Mouse (Mus musculus) ovary, adult 18-20 months (tissue): Measurements from ENCODE around the gene Zfp446.

ENCODE experiments used
- DNase-seq: peaks from one replicate; pipeline ENCODE4 v3.0.0; 2022; ENCODE audit warnings: low spot score, mixed read lengths

Zfp446 gene

DNA sequence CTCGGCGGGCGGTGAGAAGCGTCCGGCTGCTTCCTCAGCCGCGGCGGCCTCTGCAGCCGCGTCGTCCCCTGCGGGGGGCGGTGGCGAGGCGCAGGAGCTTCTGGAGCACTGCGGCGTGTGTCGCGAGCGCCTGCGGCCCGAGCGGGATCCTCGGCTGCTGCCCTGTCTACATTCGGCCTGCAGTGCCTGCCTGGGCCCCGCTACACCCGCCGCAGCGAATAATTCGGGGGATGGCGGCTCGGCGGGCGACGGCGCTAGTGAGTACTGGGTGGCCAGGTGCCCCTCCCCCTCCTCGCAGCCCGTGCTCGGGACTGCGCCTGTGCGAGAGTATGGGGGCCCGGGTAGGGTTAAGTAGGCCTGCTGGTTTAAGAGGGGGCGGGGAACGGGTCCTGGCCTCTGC is 47.2 kb downstream of the Zfp446 start:
- DNase-seq = peak; percentile 58

DNA sequence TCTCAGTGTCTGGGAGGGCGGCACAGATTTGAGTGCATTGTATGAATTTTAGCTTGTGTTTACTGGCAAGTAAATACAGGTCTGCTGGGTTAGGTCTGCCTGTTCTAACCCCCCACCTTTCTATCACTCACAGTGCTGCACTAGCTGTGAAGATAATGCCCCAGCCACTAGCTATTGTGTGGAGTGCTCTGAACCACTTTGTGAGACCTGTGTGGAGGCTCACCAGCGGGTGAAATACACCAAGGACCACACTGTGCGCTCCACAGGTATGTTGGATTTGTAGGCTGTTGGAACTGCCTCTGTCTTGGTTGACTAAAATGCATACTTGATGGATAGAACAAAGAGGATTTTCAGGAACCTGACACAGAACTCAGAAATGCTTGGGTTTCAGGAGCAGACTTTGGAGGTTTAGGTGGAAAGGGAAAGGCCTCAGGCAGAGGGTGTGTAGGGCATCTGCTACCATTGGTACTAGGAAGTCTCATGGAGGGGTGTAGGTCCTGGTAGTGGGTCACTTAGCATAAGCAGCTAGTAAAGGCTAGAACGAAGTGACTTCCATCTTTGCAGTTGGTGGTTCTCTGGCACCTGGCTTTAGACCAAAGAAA is 48.0 kb downstream of the Zfp446 start:
- DNase-seq = no peak

- no peak for DNase-seq
Observed at GRCm38 (mm10) chr7:13028986-13029385, 51.3 kb downstream of the Zfp446 start.

- DNase-seq = no peak
Observed at GRCm38 (mm10) chr7:13031069-13031468, 53.4 kb downstream of the Zfp446 start.

DNA sequence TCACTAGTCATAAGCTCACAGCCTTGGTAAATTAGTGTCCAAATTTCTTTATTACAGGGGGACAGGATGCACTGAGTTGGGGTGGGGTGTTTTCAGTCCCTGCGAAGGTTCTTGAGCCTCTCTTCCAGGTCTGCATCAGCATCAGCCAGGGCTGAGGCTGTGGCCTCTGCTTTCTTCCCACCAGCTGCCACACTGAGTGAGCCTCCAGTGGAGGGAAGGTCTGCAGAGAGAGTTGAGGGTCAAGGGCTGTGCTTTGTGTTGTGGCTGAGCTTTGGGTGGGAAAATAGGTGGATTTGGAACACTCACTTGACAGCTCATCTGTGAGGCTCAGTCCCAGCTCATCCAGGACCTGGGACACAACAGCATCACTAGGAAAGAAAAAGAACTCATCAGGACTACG is 54.3 kb downstream of the Zfp446 start:
- no peak for DNase-seq

DNA sequence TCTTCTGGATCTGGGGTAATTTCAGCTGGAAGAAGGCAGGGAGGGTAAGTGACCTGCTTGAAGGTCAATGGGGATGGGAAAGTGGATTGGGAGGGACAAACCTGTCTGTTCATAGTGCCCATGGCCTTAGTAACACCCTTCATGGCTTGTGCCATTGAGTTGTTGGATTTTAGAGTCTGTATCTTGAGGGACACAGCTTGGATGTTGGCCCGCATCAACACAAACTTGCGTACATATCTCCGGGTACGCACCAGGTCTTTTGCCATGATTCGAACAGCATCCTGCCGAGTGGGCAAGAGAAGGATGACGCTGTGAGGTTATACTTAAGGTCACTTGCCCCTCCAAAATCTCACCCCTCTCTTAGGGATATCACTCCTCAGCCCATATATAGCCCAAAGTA is 54.9 kb downstream of the Zfp446 start:
- no peak for DNase-seq

DNA sequence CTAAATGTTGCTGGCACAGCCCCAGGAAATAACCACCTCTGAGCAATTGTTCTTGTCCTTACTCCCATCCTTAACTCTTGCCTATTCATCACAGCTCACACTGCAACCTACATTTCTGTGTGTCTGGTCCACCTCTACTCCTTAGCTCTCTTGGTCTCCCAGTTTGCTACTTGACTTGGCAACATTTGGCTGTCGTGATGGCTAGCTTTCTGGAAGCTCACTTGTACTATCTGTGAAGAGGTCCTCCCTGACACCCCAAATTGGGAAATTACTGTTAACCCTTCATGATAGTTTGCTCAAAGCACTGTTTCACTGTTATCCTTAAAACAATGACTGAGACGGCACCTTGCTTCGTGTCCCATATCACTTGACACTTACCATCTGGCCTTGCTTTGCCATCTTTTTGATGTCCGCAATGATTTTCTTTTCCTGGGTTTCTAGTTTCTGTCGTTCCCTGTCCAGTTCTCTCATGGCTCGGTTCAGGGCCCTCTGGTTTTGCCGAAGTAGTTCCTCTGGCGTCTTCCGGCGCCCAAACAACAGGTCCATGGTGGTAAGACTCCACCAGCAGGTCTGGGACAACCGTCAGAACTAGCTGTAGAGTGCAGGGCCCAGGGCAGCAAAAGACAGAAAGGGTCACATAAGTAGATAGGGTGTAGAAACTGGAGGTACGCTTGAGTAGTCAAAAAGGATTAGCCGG is 56.0 kb downstream of the Zfp446 start:
- DNase-seq = no peak

- DNase-seq = peak; percentile 95
Observed at GRCm38 (mm10) chr7:13034148-13034977, 56.7 kb downstream of the Zfp446 start, which contains the start of gene Chmp2a. Gene Chmp2a, minus strand, starts transcription at chr7:13034807.
